Mouse (Mus musculus) macrophage (primary cell): Measurements from ENCODE around the gene Aqp7. TPM values are rescaled to one million over a fixed set of nuclear protein-coding genes. Genes with fewer than 3 reads are reported as not detected.
A peak's percentile ranks its signal among the peaks of the same experiment; 100 is the strongest.

Source experiments
- H3K27ac ChIP-seq: fragments of 350-480 bp; formaldehyde crosslinking; 2 replicates; pipeline ENCODE4 v1.9.0; 2021
- H3K36me3 ChIP-seq: fragments of 350-480 bp; formaldehyde crosslinking; 2 replicates; pipeline ENCODE4 v1.9.0; 2021; ENCODE audit errors: inconsistent target
- H3K4me3 ChIP-seq: fragments of 350-480 bp; formaldehyde crosslinking; 2 replicates; pipeline ENCODE4 v1.9.0; 2021; ENCODE audit errors: inconsistent target
- H3K79me2 ChIP-seq: fragments of 350-480 bp; formaldehyde crosslinking; 2 replicates; pipeline ENCODE4 v1.9.0; 2021; ENCODE audit errors: inconsistent target
- WGBS: methylation state at CpG from one replicate; pipeline ENCODE4 v1.1.7; 2026; ENCODE audit warnings: inconsistent platforms; ENCODE audit not compliant: missing documents; 5-methylcytosine and 5-hydroxymethylcytosine counted together
- polyA plus RNA-seq: library from polyadenylated mRNA; stranded (reverse); fragments of 250-400 nt; gene quantifications from 3 replicates; pipeline ENCODE4 v1.2.4, GENCODE M21; 2018; ENCODE audit warnings: inconsistent platforms

Gene Aqp7
- polyA plus RNA-seq, 1 experiment from 2014 or later: not detected

DNA sequence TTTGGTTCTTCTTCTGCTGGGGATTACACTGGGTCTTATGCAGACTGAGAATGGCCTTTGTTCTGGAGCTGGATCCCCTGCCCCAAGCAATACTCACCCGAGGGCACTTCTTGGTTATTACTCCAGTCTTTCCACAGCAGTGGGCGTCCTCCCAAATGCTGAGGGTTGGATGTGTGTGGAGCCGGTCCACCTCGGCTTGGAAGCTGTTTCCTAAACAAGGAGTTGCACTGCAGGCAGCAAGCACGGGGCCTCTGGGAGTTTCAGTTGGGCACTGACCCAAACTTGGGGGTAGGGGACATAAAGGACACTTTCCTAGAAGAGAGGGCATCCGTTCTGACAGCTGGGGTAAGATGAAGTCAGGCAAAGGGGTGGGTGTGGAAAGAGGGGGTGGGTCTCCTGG, 26.5 kb upstream of the Aqp7 start:
- no peaks in the 10 kb centered on the region for H3K79me2 ChIP-seq
- WGBS: 81% methylated on average over 6 of the region's 6 CpGs
- no peak overlapping the region for H3K4me3 ChIP-seq
- H3K36me3 ChIP-seq: no peaks in the 10 kb centered on the region
- no peak overlapping the region for H3K27ac ChIP-seq

DNA sequence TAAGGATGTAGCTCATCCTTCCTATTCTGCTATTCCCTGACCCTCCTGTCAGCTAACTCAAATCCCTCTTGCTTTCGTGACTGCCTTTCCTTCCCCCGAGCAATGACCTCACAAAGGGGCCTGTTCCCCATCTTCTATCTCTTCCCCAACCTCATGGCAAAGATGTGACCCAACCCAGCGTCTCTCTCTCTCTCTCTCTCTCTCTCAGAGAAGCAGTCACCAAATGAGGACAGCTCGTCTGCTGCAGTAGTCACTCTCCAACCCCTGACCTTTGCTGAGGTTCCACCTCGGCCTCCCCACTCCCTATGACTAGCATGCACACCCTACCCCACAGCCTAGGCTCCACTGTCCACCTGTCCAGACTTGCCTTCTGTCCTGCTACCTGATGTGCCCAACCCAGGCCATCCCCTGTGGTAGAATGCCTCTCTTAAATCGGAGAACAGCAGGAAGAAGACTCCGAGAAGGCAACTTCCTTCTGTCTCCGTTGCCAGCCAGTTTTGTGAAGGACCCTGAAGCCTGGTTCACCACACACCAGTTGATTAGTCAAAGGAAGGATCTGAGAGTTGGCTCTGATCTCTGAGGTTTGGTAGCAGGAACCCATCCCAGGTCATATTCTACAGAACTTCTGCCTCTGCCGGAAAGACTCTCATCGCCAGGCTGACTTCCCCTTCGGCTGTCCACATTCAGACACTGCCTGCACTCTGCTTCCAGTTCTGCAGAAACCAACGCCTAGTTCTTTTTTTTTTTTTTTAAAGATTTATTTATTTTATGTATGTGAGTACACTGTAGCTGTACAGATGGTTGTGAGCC, 25.3 kb upstream of the Aqp7 start:
- Histone ChIP-seq H3K27ac (peak overlapping the region; percentile 66), H3K79me2 (no peaks in the 10 kb centered on the region), H3K4me3 (no peak overlapping the region), H3K36me3 (no peaks in the 10 kb centered on the region)
- whole genome bisulfite sequencing: 13% methylated on average over 11 of the region's 12 CpGs

DNA sequence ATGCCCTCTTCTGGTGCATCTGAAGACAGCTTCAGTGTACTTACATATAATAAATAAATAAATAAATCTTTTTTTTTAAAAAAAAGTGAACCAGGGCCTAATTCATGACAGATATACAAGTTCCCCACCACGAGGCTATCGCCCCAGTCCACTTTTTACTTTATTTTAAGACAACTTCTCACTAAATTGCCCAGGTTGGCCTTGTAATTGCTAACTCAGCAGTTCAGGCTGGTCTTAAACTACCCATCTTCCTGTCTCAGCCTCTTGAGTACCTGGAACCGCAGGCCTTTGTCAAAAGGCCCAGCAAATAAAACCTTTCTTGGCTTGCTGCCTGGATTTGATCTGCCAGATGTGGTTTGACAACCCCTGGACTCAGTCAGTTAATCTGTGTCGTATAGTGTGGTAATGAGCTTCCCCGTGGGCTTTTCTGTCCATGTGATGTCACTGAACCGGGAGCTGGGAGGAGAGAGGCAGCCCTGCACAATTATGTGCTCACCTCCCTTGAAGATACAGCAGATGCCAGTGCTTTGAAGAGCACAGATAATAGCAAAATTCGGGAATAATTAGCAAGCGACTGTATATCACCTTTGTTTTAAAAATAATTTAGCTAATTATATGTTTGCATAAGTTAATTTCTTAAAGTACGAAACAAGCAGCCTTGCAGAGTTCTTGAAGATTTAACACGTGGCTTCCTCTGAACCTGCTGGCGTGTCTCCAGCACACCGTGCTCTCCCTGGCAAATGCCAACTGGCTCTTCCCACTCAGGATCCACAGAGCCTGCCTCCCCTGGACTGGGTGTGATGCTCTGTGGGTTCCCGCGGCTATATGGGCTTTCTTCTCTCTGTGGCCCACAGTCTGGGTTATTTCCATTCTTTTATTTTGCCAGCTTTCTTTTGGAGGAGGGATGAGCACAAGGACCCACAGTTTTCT, 23.8 kb upstream of the Aqp7 start:
- no peak overlapping the region for H3K27ac ChIP-seq
- H3K36me3 ChIP-seq: no peaks in the 10 kb centered on the region
- WGBS: 88% methylated on average over 14 of the region's 14 CpGs
- no peaks in the 10 kb centered on the region for H3K79me2 ChIP-seq
- H3K4me3 ChIP-seq: no peak overlapping the region

DNA sequence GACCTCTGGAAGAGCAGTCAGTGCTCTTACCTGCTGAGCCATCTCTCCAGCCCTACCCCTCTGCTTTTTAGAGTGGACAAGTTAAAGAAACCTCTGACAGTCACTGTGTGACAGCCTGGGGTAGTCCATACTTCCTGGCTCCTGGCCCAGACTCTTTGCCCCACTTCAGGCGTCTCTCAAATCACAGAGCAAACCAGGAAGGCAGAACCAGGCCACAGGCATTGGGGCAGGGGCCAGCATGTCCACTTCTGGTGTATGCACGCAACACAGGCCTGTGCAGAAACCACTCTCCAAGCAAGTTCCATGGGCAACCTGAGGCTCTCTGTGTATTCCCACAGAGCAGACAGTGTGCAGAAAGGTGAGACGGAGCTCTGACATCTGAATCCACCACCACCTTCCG, 17.3 kb upstream of the Aqp7 start:
- Histone ChIP-seq H3K79me2 (no peaks in the 10 kb centered on the region), H3K36me3 (no peaks in the 10 kb centered on the region), H3K4me3 (no peak overlapping the region), H3K27ac (no peak overlapping the region)
- WGBS: 97% methylated on average over 4 of the region's 4 CpGs

DNA sequence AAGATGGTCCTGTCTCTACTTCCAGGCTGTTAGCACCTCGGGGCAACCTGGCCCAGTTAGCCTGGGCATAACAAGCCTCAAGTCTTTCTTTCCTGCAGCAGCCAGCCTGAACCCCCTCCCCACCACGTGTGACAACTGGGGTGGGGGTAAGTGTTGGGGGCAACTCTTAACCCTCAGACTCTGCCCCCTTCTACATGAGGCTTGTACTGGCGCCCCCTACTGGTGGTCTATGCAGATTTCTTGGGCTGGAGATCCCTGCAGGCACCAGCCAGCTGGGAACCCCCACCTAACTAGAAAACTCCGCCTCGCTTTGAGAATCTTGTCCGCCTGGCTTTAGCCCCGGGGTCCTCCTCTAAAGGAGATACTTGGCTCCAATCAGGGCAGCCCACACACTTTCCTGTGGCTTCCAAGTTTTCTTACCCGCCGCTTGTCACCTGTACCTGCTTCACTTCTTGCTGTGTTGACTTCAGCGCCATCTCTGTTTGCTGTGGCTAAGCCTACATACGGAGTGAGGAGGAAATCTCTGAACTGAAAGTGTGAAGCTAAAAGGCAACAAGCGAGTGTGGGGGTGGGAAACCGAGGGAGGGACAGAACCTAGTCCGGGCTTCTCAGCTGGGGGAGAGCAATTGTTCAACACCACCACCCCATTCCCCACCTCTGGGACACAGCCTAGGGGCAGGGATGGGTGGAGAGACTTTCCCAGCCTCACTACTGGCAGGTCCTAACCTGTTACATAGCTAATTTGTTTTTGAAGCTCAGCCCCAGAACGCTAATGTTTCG, 16.1 kb upstream of the Aqp7 start:
- H3K36me3 ChIP-seq: no peaks in the 10 kb centered on the region
- H3K4me3 ChIP-seq: no peak overlapping the region
- H3K79me2 ChIP-seq: no peaks in the 10 kb centered on the region
- WGBS: 30% methylated on average over 16 of the region's 16 CpGs
- H3K27ac ChIP-seq: no peak overlapping the region

DNA sequence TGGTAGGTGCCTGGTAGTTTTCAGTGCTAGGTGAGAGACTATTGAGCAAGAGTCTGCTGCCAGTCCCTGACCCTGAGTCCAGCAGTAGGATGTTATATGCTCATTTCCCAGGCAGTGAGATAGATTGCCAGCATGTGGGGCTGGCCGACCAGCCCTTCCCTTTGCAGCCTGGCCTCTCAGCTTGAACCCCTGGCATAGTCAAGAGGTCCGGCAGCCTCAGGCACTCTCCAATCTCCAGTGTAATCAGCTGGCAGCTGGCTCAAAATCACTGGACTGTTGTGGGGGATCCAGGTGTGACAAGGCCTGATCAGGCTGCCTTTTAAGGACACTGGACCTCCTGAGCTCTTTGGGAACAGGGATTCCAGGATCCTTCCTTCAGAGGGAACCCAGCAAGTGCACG, 15.4 kb upstream of the Aqp7 start:
- no peaks in the 10 kb centered on the region for H3K36me3 ChIP-seq
- WGBS: 75% methylated on average over 3 of the region's 3 CpGs
- H3K27ac ChIP-seq: no peak overlapping the region
- H3K4me3 ChIP-seq: no peak overlapping the region
- H3K79me2 ChIP-seq: no peaks in the 10 kb centered on the region

DNA sequence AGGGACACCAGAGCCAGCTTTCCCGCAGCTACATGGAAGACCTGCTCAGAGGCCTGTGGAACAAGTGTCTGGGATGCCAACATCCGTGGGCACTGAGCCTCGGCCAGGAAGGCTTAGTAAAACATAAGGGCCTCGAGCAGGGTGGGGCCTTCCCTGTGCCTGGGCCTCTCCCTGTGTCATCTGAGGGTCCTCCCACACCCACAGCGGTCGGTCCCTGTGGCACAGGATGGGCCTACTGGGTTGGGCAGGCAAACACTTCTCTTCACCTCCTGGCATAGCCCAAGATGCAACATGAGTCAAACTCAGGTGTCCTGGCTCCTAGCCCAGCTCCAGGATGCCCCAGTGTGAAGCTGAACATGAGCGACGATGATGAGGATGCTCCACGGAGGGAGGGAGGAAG, 9.4 kb upstream of the Aqp7 start:
- 90% methylated on average over 9 of the region's 9 CpGs for WGBS
- no peak overlapping the region for H3K4me3 ChIP-seq
- no peaks in the 10 kb centered on the region for H3K79me2 ChIP-seq
- H3K36me3 ChIP-seq: no peaks in the 10 kb centered on the region
- H3K27ac ChIP-seq: no peak overlapping the region

DNA sequence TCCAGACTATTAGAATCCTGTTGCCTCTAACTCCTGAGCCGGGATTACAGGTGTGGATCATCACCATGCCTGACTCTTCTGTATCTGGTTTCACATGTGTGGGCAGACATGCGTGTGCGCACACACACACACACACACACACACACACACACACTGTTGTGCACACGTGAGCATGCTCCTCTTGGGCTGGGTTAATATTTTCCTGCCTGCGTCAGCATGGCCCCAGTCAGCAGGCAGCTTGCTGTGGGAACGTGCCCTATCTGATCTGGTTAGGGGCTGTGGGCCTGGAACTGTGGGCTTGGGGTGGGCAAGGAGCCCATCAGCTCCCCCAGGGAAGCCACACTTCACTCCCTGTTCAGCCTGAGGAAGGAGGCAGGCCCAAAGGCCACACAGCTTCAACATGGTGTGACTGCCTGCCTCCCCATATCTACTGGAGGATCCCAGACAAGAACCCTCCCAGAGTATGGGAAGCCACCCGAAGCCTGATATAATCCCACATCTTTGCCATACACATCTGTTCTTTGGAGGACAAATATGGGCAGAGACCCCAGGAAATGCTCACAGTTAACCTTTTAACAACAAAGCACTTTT, 8.9 kb upstream of the Aqp7 start:
- Histone ChIP-seq H3K27ac (no peak overlapping the region), H3K4me3 (no peak overlapping the region), H3K79me2 (no peaks in the 10 kb centered on the region), H3K36me3 (no peaks in the 10 kb centered on the region)
- WGBS: 98% methylated on average over 7 of the region's 7 CpGs

DNA sequence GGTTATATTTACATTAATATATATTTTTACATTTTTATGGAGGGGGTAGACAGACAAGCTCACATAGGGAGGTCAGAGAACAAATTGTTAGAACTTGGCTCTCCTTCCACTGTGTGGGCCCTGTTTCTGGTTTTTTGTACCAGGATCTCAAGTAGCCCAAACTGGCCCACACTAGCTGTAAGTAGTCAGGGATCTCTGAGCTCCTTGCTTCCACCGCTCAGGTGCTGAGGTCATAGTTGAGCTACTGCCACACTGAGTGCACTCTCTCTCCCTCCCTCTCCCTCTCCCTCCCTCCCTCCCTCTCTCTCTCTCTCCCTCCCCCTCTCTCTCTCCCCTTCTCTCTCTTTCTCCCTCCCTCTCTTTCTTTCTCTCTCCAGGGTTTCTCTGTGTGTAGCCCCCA, 8.3 kb upstream of the Aqp7 start:
- 88% methylated on average over 1 of the region's 1 CpGs for WGBS
- Histone ChIP-seq H3K79me2 (no peaks in the 10 kb centered on the region), H3K36me3 (no peaks in the 10 kb centered on the region), H3K27ac (no peak overlapping the region), H3K4me3 (no peak overlapping the region)

DNA sequence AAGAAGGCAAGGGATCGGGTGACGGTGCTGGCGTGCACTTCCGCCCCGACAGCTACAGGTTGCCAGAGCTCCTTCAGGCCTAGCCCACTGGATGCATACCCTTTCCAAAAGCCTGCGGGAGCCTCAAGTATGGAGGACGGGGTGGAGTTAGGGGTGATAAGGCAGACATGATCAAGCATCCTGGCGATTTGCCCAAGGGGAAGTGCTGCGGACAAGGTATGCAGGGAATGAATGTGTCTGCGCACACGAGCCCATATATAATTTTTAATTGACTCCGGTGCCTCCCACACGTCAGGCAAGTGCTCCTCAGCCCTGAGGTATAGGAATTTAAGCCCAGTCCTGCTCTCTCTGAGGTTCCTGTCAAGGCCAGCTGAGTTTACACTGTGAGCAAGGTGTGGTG, 7.2 kb upstream of the Aqp7 start:
- no peak overlapping the region for H3K27ac ChIP-seq
- no peaks in the 10 kb centered on the region for H3K36me3 ChIP-seq
- WGBS: 89% methylated on average over 13 of the region's 13 CpGs

DNA sequence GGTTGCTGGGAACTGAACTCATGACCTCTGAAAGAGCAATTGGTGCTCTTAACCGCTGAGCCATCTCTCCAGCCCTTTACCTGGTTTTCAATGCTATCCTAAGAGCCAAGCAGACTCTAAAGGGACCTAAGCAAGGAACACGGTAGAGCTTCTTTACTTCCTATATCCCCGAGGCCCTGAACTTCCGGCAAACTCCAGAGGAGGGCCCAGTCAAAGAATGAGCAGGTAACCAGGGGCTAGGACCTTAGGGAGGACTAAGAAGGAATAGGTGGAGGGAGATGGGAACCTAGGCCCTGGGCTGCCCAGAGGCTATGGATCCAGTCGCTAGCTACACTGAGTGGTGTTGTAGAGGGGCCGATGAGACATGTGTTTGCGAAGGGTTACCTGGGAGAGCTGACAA, 3.8 kb upstream of the Aqp7 start:
- H3K27ac ChIP-seq: no peak overlapping the region
- H3K79me2 ChIP-seq: no peaks in the 10 kb centered on the region
- 93% methylated on average over 7 of the region's 7 CpGs for WGBS
- H3K4me3 ChIP-seq: no peak overlapping the region
- no peaks in the 10 kb centered on the region for H3K36me3 ChIP-seq

More for the DNA sequence above, 7.2 kb upstream of the Aqp7 start:
- Histone ChIP-seq H3K4me3 (no peak overlapping the region), H3K79me2 (no peaks in the 10 kb centered on the region)

DNA sequence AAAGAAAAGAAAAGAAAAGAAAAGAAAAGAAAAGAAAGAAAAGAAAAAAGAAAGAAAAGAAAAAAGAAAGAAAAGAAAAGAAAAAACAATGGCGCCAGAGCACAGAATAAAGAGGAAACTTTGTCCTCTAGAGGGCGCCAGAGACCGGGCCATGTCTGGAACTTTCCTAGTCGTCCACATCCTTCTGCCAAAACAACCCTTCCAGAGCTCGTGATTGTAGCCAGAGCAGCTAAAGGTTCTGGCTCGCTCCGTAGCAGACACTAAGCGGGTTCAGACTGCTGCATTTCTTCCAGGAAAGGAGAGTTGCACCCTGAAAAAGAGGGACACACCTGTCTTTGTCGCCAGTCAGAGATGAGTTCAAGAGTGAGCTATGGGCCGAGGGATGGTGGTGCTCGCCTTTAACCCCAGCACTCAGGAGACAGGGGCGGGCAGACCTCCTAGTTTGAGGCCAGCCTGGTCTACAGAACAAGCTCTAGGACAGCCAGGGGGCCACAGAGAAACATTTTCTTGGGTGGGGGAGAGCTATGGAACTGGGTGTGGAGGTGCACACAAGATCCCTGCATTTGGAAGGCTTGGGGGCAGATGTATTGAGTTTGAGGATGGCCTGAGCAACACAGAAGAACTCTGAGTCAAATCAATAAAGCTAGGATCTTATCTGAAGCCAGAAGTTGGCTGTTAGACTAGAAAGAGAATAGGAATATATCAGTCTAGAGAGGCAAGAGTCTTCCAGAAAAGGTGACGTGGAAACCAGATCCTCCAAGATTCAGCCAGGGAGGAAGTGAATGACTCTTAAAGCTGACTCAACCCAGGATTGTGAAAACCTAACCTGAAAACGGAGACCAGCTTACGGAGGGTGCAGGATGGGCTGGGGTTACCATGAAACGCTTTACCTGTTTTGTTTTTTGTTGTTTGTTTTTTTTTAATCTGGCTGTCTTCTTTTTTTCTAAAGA, 3.1 kb upstream of the Aqp7 start:
- H3K27ac ChIP-seq: no peak overlapping the region
- whole genome bisulfite sequencing: 36% methylated on average over 16 of the region's 16 CpGs
- H3K4me3 ChIP-seq: no peak overlapping the region
- H3K79me2 ChIP-seq: no peaks in the 10 kb centered on the region
- H3K36me3 ChIP-seq: no peaks in the 10 kb centered on the region

DNA sequence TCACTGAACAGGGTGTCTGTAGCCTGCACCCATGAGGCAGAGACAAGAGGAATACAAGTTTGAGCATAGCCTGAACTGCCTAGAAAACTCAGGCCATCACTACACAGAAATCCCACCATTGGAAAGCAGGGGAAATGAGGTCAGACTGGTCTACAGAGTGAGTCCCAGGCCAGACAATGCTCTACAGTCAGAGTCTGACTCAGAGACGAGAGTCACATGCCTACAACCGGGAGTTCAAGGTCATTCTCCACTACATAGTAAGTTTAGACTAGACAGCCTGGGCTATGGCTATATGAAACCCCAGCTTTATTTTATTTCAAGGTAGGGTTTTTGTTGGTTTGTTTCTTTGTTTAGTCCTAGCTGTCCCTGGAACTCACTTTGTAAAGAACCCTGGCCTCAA, 987 bp upstream of the Aqp7 start:
- no peak overlapping the region for H3K27ac ChIP-seq
- 74% methylated on average over 2 of the region's 2 CpGs for WGBS
- H3K4me3 ChIP-seq: no peak overlapping the region
- H3K36me3 ChIP-seq: no peaks in the 10 kb centered on the region
- no peaks in the 10 kb centered on the region for H3K79me2 ChIP-seq
